Mouse (Mus musculus) liver, embryonic 11.5 days (tissue): ENCODE results near the gene Clec16a. TPM values are rescaled to one million over a fixed set of nuclear protein-coding genes. Genes with fewer than 3 reads are reported as not detected.

Experiments
- ATAC-seq: fragments of 200-750 bp; cut with Nextera tagmentation; replicated peaks from 2 replicates; pipeline ENCODE4 v1.8.0; 2017; ENCODE audit warnings: moderate number of reproducible peaks, mild to moderate bottlenecking, moderate TSS enrichment, moderate library complexity; ENCODE audit not compliant: low FRiP score
- DNase-seq: peaks from one replicate; pipeline ENCODE4 v3.0.0-alpha.2; 2017; ENCODE audit warnings: low spot score
- H3K27ac ChIP-seq: fragments of 300-500 bp; sonication (generic); 2 replicates; pipeline ENCODE4 v1.5.1; 2014; ENCODE audit warnings: mild to moderate bottlenecking, low read depth, low read length, control low read depth
- H3K27me3 ChIP-seq: fragments of 300-500 bp; sonication (generic); replicated peaks from 2 replicates; pipeline ENCODE4 v1.6.1; 2014; ENCODE audit warnings: low read length, mixed read lengths; ENCODE audit not compliant: control insufficient read depth, insufficient read depth
- H3K36me3 ChIP-seq: fragments of 300-500 bp; sonication (generic); 2 replicates; pipeline ENCODE4 v1.6.1; 2014; ENCODE audit warnings: mild to moderate bottlenecking, low read length, moderate library complexity, mixed read lengths; ENCODE audit not compliant: control insufficient read depth, insufficient read depth
- H3K4me1 ChIP-seq: fragments of 300-500 bp; sonication (generic); replicated peaks from 2 replicates; pipeline ENCODE4 v1.6.1; 2014; ENCODE audit warnings: low read length, mixed read lengths; ENCODE audit not compliant: control insufficient read depth, insufficient read depth
- H3K4me2 ChIP-seq: fragments of 300-500 bp; sonication (generic); 2 replicates; pipeline ENCODE4 v1.6.1; 2014; ENCODE audit warnings: mild to moderate bottlenecking, control low read depth, moderate library complexity
- H3K4me3 ChIP-seq: fragments of 300-500 bp; sonication (generic); 2 replicates; pipeline ENCODE4 v1.5.1; 2014; ENCODE audit warnings: low read depth, low read length, control low read depth
- H3K9ac ChIP-seq: fragments of 300-500 bp; sonication (generic); 2 replicates; pipeline ENCODE4 v1.6.1; 2014; ENCODE audit warnings: low read depth, low read length, control low read depth
- H3K9me3 ChIP-seq: fragments of 300-500 bp; sonication (generic); 2 replicates; pipeline ENCODE4 v1.6.1; 2016; ENCODE audit warnings: low read length, inconsistent platforms, mixed read lengths; ENCODE audit not compliant: control insufficient read depth
- WGBS: fragments of 180-500 bp; shearing (Covaris S2); extraction: QIAGEN DNeasy Blood & Tissue Kit; methylation state at CpG from one replicate; pipeline ENCODE4 v1.1.7; 2014; 5-methylcytosine and 5-hydroxymethylcytosine counted together
- polyA plus RNA-seq: library from polyadenylated mRNA; unstranded; fragments of >200 nt; fragmentation: Nextera tagmentation; extraction: Ambion mirVana; gene quantifications from 2 replicates; pipeline ENCODE4 v1.2.1, GENCODE M21; 2014

The Clec16a gene
- polyA plus RNA-seq, 1 experiment from 2014 or later, result 27.4 TPM

- 91% methylated on average over 4 of the region's 4 CpGs for WGBS
- no peaks in the 10 kb centered on the region for H3K36me3 ChIP-seq
Measured at GRCm38 (mm10) chr16:10567153-10567552, 22.0 kb downstream of the Clec16a start.

GRCm38 (mm10) chr16:10569809-10570395 is 24.8 kb downstream of the Clec16a start:
- Histone ChIP-seq H3K4me1 (no peaks in the 10 kb centered on the region), H3K9me3 (no peaks in the 10 kb centered on the region), H3K36me3 (peaks cover 4% of the 10 kb centered on the region; the same call in 1 of the 2 replicates), H3K27ac (no peak overlapping the region), H3K4me2 (no peak overlapping the region), H3K4me3 (no peak overlapping the region), H3K27me3 (no peaks in the 10 kb centered on the region), H3K9ac (no peak overlapping the region)
- whole genome bisulfite sequencing, result 75% methylated on average over 5 of the region's 5 CpGs
- DNase-seq (no peak), ATAC-seq (no peak)

More at GRCm38 (mm10) chr16:10567153-10567552, 22.0 kb downstream of the Clec16a start:
- Histone ChIP-seq H3K9me3 (no peaks in the 10 kb centered on the region), H3K4me3 (no peak overlapping the region), H3K27me3 (no peaks in the 10 kb centered on the region), H3K27ac (no peak overlapping the region), H3K4me2 (no peak overlapping the region), H3K9ac (no peak overlapping the region), H3K4me1 (no peaks in the 10 kb centered on the region)
- ATAC-seq (no peak), DNase-seq (no peak)

GRCm38 (mm10) chr16:10570708-10571107 is 25.6 kb downstream of the Clec16a start:
- no peak for DNase-seq
- ATAC-seq, result no peak
- Histone ChIP-seq H3K27ac (no peak overlapping the region), H3K4me2 (no peak overlapping the region), H3K9me3 (no peaks in the 10 kb centered on the region), H3K27me3 (no peaks in the 10 kb centered on the region), H3K4me3 (no peak overlapping the region), H3K36me3 (peaks cover 4% of the 10 kb centered on the region; the same call in 1 of the 2 replicates), H3K4me1 (no peaks in the 10 kb centered on the region), H3K9ac (no peak overlapping the region)
- 64% methylated on average over 1 of the region's 1 CpGs for WGBS

GRCm38 (mm10) chr16:10571820-10572219 is 26.7 kb downstream of the Clec16a start:
- WGBS, result 52% methylated on average over 2 of the region's 2 CpGs
- peaks cover 7% of the 10 kb centered on the region; the same call in 1 of the 2 replicates for H3K36me3 ChIP-seq
- H3K4me3 ChIP-seq, result no peak overlapping the region
- no peak overlapping the region for H3K27ac ChIP-seq
- H3K9ac ChIP-seq, result no peak overlapping the region
- ATAC-seq (no peak), DNase-seq (no peak)
- no peak overlapping the region for H3K4me2 ChIP-seq
- no peaks in the 10 kb centered on the region for H3K27me3 ChIP-seq
- H3K4me1 ChIP-seq, result peaks cover 2% of the 10 kb centered on the region; the same call in 1 of the 2 replicates
- no peaks in the 10 kb centered on the region for H3K9me3 ChIP-seq

GRCm38 (mm10) chr16:10574936-10575335 is 29.8 kb downstream of the Clec16a start:
- no peaks in the 10 kb centered on the region for H3K27me3 ChIP-seq
- H3K4me3 ChIP-seq, result no peak overlapping the region
- H3K9me3 ChIP-seq, result no peaks in the 10 kb centered on the region
- DNase-seq (no peak), ATAC-seq (no peak)
- no peak overlapping the region for H3K27ac ChIP-seq
- peaks cover 7% of the 10 kb centered on the region; the same call in 1 of the 2 replicates for H3K36me3 ChIP-seq
- H3K9ac ChIP-seq, result no peak overlapping the region
- no peak overlapping the region for H3K4me2 ChIP-seq
- WGBS, result 72% methylated on average over 2 of the region's 2 CpGs
- peaks cover 2% of the 10 kb centered on the region; the same call in 1 of the 2 replicates for H3K4me1 ChIP-seq

- no peak for DNase-seq
- Histone ChIP-seq H3K36me3 (peaks cover 7% of the 10 kb centered on the region; the same call in 1 of the 2 replicates), H3K4me3 (no peak overlapping the region), H3K4me2 (no peak overlapping the region), H3K27me3 (no peaks in the 10 kb centered on the region), H3K27ac (no peak overlapping the region), H3K9ac (no peak overlapping the region), H3K4me1 (peaks cover 2% of the 10 kb centered on the region; the same call in 1 of the 2 replicates), H3K9me3 (no peaks in the 10 kb centered on the region)
- ATAC-seq, result no peak
- 79% methylated on average over 4 of the region's 4 CpGs for WGBS
Measured at GRCm38 (mm10) chr16:10575915-10576314, 30.8 kb downstream of the Clec16a start.

- ATAC-seq, result no peak
- Histone ChIP-seq H3K9me3 (no peaks in the 10 kb centered on the region), H3K27ac (no peak overlapping the region), H3K9ac (no peak overlapping the region), H3K27me3 (no peaks in the 10 kb centered on the region), H3K36me3 (peaks cover 7% of the 10 kb centered on the region; the same call in 1 of the 2 replicates), H3K4me3 (no peak overlapping the region), H3K4me1 (peaks cover 2% of the 10 kb centered on the region; the same call in 1 of the 2 replicates), H3K4me2 (no peak overlapping the region)
- WGBS, result 69% methylated on average over 5 of the region's 5 CpGs
- DNase-seq, result no peak
Measured at GRCm38 (mm10) chr16:10577548-10577947, 32.4 kb downstream of the Clec16a start.

GRCm38 (mm10) chr16:10578376-10578775 is 33.2 kb downstream of the Clec16a start:
- DNase-seq (no peak), ATAC-seq (no peak)
- H3K27me3 ChIP-seq, result no peaks in the 10 kb centered on the region
- no peak overlapping the region for H3K27ac ChIP-seq
- H3K4me3 ChIP-seq, result no peak overlapping the region
- no peaks in the 10 kb centered on the region for H3K9me3 ChIP-seq
- H3K4me1 ChIP-seq, result peaks cover 2% of the 10 kb centered on the region; the same call in 1 of the 2 replicates
- H3K9ac ChIP-seq, result no peak overlapping the region
- WGBS, result 78% methylated on average over 1 of the region's 1 CpGs
- H3K36me3 ChIP-seq, result peaks cover 7% of the 10 kb centered on the region; the same call in 1 of the 2 replicates
- H3K4me2 ChIP-seq, result no peak overlapping the region
